Mouse (Mus musculus): Measurements from ENCODE around the gene Tinf2.
A peak's percentile ranks its signal among the peaks of the same experiment; 100 is the strongest.

Tinf2 gene

GRCm38 (mm10) chr14:55635523-55636007, 46.1 kb downstream of the Tinf2 start, which contains the start of gene Ipo4:
Ipo4 (minus strand) TSS chr14:55635957.
- peak; percentile 96 for DNase-seq (ENCODE audit: low spot score)

GRCm38 (mm10) chr14:55634874-55635522, 46.6 kb downstream of the Tinf2 start:
- DNase-seq (ENCODE audit: low spot score) = no peak

- DNase-seq (ENCODE audit: low spot score) = peak; percentile 40
These were observed 52.3 kb downstream of the Tinf2 start for GRCm38 (mm10) chr14:55629312-55629711.

- DNase-seq (ENCODE audit: low spot score) = no peak
These were observed 53.4 kb downstream of the Tinf2 start for GRCm38 (mm10) chr14:55628077-55628827.

All from embryo, embryonic 10.5 days (tissue).